Mouse (Mus musculus) cerebellum, postnatal 25 days (tissue): ENCODE data around the gene Pik3r2.
A peak's percentile ranks its signal among the peaks of the same experiment; 100 is the strongest.

Experiments
- DNase-seq, 2 experiments: peaks; one replicate each; pipeline ENCODE4 v3.0.0; 2021; ENCODE audit warnings: mixed read lengths in 2 of 2

Pik3r2 gene

GRCm38 (mm10) chr8:70737705-70738104 lies 38.8 kb downstream of the Pik3r2 start:
- DNase-seq, result no peak

- peak in 1 of 2 experiments; percentile 1 for DNase-seq
These were observed 45.6 kb downstream of the Pik3r2 start for GRCm38 (mm10) chr8:70730956-70731355.

- peak in 1 of 2 experiments; percentile 21 for DNase-seq
These were observed 46.6 kb downstream of the Pik3r2 start for GRCm38 (mm10) chr8:70729808-70730475.

DNA sequence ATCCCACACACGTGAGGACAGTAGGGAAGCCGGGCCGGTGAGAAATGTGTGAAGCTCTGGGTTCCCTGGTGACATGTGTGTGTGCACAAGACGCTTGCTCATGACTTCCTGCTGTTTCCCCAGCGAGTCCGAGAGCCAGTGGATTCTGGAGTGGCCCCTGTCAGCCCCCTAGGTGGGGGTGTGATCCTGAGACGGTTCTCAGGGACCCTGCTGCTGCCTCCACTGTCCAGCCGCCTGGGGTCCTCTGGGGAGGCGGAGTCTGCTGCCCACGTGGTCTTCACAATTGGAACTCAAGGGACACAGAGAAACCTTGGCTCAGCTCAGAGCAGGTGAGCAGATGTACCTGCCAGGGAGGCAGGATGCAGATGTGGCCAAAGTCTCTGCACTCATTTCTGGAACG lies 49.8 kb downstream of the Pik3r2 start:
- peak in 1 of 2 experiments; percentile 1 for DNase-seq

GRCm38 (mm10) chr8:70725792-70726447 lies 50.6 kb downstream of the Pik3r2 start:
- peak in 1 of 2 experiments; percentile 4 for DNase-seq

- DNase-seq, result peak in 1 of 2 experiments; percentile 2
These were observed 52.3 kb downstream of the Pik3r2 start for GRCm38 (mm10) chr8:70724216-70724615.

- DNase-seq, result peak in 1 of 2 experiments; percentile 1
These were observed 52.9 kb downstream of the Pik3r2 start, which contains the start of gene Pde4c for GRCm38 (mm10) chr8:70723486-70724210. Gene Pde4c, plus strand, starts transcription at chr8:70723720.

DNA sequence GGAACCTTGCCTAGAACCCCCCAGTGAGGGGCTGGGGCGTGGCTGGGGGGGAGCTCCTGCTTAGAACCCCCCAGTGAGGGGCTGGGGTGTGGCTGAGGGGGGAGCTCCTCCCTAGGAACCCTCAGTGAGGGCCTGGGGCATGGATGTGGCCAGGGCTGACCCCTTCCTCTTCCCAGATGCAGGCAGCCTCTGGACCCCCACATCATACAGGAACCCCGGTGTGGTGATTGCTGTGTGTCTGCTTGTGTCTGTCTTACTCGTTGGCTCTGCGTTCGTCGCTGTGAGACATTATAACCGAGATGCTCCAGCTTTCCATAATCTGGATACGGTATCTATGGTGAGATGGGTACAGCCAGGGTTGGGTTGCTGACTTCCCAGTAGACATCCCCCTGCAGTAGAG lies 54.9 kb downstream of the Pik3r2 start:
- DNase-seq, result peak in 1 of 2 experiments; percentile 8

DNA sequence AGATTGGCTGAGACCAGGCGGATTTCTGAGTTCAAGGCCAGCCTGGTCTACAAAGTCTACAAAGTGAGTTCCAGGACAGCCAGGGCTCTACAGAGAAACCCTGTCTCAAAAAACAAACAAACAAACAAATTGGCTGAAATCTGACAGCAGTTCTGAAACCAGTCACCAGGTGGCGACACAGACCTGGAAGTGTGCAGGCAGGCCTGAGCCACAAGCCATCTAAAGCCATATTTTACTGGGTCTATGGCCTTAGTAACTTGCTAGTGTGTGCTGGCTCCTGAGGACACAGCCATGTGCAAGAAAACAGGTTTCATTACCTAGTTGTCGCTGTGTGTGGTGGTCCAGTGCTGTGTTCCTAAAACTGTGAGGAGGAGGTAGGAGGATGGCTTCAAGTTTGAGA lies 55.8 kb downstream of the Pik3r2 start:
- peak; percentile 91 for DNase-seq

GRCm38 (mm10) chr8:70719796-70720270 lies 56.7 kb downstream of the Pik3r2 start:
- DNase-seq, result peak in 1 of 2 experiments; percentile 18

GRCm38 (mm10) chr8:70718297-70718696 lies 58.2 kb downstream of the Pik3r2 start, which contains the start of gene Gm3336:
Gene Gm3336, plus strand, starts transcription at chr8:70718543.
- DNase-seq, result peak; percentile 85 to 90
